Comparison of ENCODE assay signal across 8 mouse cellular contexts in the genomic region with DNA sequence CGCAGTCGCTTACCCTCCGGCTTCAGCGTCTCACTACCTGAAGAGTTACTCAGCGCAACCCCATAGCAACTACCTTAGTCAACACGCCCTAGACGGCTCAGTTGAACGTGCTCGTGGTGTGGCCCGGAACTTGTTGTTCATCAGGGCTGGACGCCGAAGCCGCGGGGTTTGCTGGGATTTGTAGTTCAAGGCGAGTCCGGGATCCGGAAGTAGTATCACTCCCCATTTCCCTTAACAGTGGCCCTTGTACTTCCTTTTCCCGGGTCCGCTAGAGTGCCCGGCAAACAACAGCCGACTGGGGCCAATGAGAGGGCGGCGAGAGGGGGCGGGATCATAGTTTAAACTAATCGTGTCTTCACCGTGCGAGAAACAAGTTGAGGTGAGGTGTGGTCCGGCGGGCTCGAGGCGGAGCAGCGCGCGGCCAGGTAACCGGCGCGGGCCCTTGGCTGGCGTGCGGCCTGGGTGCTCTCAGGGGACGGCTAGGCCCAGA. TPM values are rescaled to one million over a fixed set of nuclear protein-coding genes. Genes with fewer than 3 reads are reported as not detected.
A peak's percentile ranks its signal among the peaks of the same experiment; 100 is the strongest.
DNase-seq lines count a peak whose midpoint lies in the region; ATAC-seq lines count a peak whose summit lies in the region.

TSS of gene Lrrc51 (minus strand) at position 145 of the 490 bp plus-strand sequence.
TSS of gene Numa1 (plus strand) at position 361 of the 490 bp plus-strand sequence.

- peak within 1 kb of the TSS; percentile 70 for H3K27ac ChIP-seq in hindbrain, embryonic 11.5 days (ENCODE audit: low read depth, low read length)

- WGBS in hindbrain, embryonic 11.5 days, result 0% methylated on average over 40 of the region's 40 CpGs

- DNase-seq in Muller cell, postnatal 12 days (ENCODE audit: inconsistent ontology term), result peak; percentile 98
- peak; percentile 97 for DNase-seq in cerebellum, adult 9-11 months
- peak; percentile 97 to 99 for DNase-seq in frontal cortex, adult 2 months (ENCODE audit: extremely low spot score in 1 of 2, low spot score in 1 of 2)
- peak; percentile 96 for DNase-seq in hindbrain, embryonic 11.5 days (ENCODE audit: low spot score)
- peak; percentile 94 to 96 for DNase-seq in layer of hippocampus, postnatal 10 days (ENCODE audit: low spot score in 2 of 2)
- peak; percentile 98 for DNase-seq in lung, postnatal 10 days
- peak; percentile 94 for DNase-seq in ovary, postnatal 36 days (ENCODE audit: low spot score)
- DNase-seq in thymus, postnatal 25 days, result peak; percentile 96

- H3K9ac ChIP-seq in hindbrain, embryonic 11.5 days (ENCODE audit: low read depth, low read length), result peak within 1 kb of the TSS; percentile 87

- H3K4me1 ChIP-seq in hindbrain, embryonic 11.5 days (replicated peaks; ENCODE audit: control insufficient read depth, insufficient read depth, low read length), result no peaks in the 10 kb centered on the region

- no peaks in the 10 kb centered on the region for H3K27me3 ChIP-seq in hindbrain, embryonic 11.5 days (ENCODE audit: control insufficient read depth, insufficient read depth, low read length)

- no peaks in the 10 kb centered on the region for H3K9me3 ChIP-seq in hindbrain, embryonic 11.5 days (ENCODE audit: control insufficient read depth, low read length)

- ATAC-seq in hindbrain, embryonic 11.5 days (ENCODE audit: low FRiP score), result peak; percentile 99

- peak within 1 kb of the TSS; percentile 92 for H3K4me3 ChIP-seq in hindbrain, embryonic 11.5 days (ENCODE audit: low read depth, low read length)

- no peaks in the 10 kb centered on the region for H3K36me3 ChIP-seq in hindbrain, embryonic 11.5 days (ENCODE audit: control insufficient read depth, insufficient read depth, low read length)

- H3K4me2 ChIP-seq in hindbrain, embryonic 11.5 days (replicated peaks; ENCODE audit: low read depth, low read length), result peak within 1 kb of the TSS; percentile 73

RNA-seq across cellular contexts. Expression of gene Lrrc51, which starts in this region (rescaled TPM):
- 12.3 and 12.8 TPM in 2 replicates for polyA plus RNA-seq in frontal cortex, adult 2 months (2012; rRNA removed)
- 11.4 and 12.2 TPM in 2 replicates for polyA plus RNA-seq in hindbrain, embryonic 11.5 days (2014; fragmentation: Nextera tagmentation; extraction: Ambion mirVana)
- 1 to 10 TPM; 5.2 to 6.5 TPM for total RNA-seq in layer of hippocampus, postnatal 10 days (2021)

RNA-seq across cellular contexts. Expression of gene Numa1, which starts in this region (rescaled TPM):
- 65.6 and 68.8 TPM in 2 replicates for polyA plus RNA-seq in frontal cortex, adult 2 months (2012; rRNA removed)
- 86.9 and 88.9 TPM in 2 replicates for polyA plus RNA-seq in hindbrain, embryonic 11.5 days (2014; fragmentation: Nextera tagmentation; extraction: Ambion mirVana)
- total RNA-seq in layer of hippocampus, postnatal 10 days (2021), result 10 to 100 TPM; 64.7 to 71.6 TPM

Comparison
In these comparisons a context has a peak if more than half of its experiments do, and no peak if none do; other contexts are left out.
1. Peak in every context shown above with its lines: DNase-seq, ATAC-seq, H3K4me3 ChIP-seq and H3K27ac ChIP-seq.